ENCODE assay signal across 12 mouse cellular contexts in genomic region chr17:72968666-72969065, GRCm38 (mm10).
"Had no signal": no experiment of that assay in that cellular context is flagged by ENCODE, and none has a peak within 500 bp of the region (broad histone marks: within the 10 kb centered on the region; RNA-seq: fewer than 3 reads in every experiment).

No protein-coding gene starts in this region.

- H3K36me3 ChIP-seq: liver, embryonic 13.5 days had no signal

- H3K27ac ChIP-seq: left cerebral cortex, adult 2 months; liver, embryonic 13.5 days; stomach, postnatal 0 days had no signal

- H3K27me3 ChIP-seq: liver, embryonic 13.5 days had no signal

- H3K4me3 ChIP-seq: left cerebral cortex, adult 2 months; liver, embryonic 13.5 days had no signal

- H3K4me2 ChIP-seq: liver, embryonic 13.5 days; midbrain, embryonic 11.5 days had no signal

- H3K4me1 ChIP-seq: liver, embryonic 13.5 days had no signal

- H3K9me3 ChIP-seq: liver, embryonic 13.5 days had no signal

- DNase-seq: kidney, adult 9 months; kidney, postnatal 25 days; layer of hippocampus, postnatal 36 days; liver, embryonic 13.5 days; lung, adult 2 months; lung, postnatal 14 days; midbrain, embryonic 14.5 days; right cerebral cortex, postnatal 4 days; thymus, postnatal 25 days had no signal

- H3K9ac ChIP-seq: liver, embryonic 13.5 days had no signal
